Mouse (Mus musculus) NIH3T3 (cell line): ENCODE data around the gene Prr13.
A peak's percentile ranks its signal among the peaks of the same experiment; 100 is the strongest.

Experiments used
- DNase-seq: peaks from one replicate; pipeline ENCODE4 v3.0.0-alpha.2; 2012; ENCODE audit warnings: low read depth

The Prr13 gene

DNA sequence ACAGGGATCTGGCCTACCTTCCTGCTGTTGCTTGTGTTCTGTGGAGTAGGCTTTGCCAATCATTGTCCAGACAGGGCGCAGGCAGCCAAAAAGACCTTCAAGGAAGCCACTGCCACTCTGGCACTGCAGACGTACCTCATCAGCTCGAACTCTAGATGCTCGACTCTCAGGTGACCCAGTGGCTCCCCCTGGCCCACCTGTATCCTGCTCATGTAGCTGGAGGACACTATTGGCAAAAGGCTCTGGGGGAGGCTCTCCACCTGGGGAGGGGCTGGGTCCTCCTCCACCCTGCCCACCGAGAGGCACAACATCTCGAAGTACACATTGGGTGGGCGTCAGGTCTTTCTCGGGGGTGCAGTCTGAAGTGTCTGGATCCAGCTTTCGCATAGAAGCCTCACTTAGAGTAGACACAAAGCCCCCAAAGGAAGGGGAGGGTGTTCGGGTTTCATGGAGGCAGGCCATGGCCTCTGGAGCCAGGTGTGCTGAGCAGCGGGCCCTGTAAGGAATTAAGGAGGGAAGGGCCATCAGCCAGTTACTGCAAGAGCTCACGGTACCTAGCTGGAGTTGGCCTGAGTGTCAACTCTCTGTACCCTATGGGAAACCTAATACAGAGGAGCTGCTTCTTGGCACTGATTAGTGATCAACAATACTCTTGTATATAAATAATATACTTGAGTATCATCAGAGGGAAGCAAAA lies 46.4 kb downstream of the Prr13 start:
- no peak for DNase-seq

GRCm38 (mm10) chr15:102505770-102506463 lies 47.1 kb downstream of the Prr13 start:
- no peak for DNase-seq

- no peak for DNase-seq
Measured at GRCm38 (mm10) chr15:102506464-102506830, 47.6 kb downstream of the Prr13 start.

DNA sequence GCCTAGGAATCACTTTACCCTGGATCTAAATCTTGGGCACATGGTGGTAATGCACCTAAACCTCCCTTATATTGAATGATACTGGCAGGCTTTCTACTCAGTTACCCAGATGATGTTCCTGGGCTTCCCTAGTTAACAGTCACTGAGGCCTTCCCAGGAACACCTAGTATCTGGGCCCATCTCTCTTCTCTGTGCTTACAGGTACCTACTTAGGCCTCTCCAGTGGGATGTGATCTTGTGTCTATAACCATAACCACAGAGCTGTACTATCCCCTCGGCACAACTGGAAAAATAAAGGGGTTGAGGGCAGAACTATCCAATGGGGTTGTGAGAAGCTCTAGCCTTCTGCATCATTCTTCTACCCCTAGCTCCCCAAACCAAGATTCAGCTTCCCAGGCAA lies 48.0 kb downstream of the Prr13 start:
- no peak for DNase-seq

- DNase-seq: no peak
Measured at GRCm38 (mm10) chr15:102507561-102507960, 48.7 kb downstream of the Prr13 start.

- DNase-seq: no peak
Measured at GRCm38 (mm10) chr15:102508336-102508735, 49.5 kb downstream of the Prr13 start.

- DNase-seq: no peak
Measured at GRCm38 (mm10) chr15:102510110-102510509, 51.3 kb downstream of the Prr13 start.

- peak; percentile 64 for DNase-seq
Measured at GRCm38 (mm10) chr15:102510590-102511284, 51.9 kb downstream of the Prr13 start.

DNA sequence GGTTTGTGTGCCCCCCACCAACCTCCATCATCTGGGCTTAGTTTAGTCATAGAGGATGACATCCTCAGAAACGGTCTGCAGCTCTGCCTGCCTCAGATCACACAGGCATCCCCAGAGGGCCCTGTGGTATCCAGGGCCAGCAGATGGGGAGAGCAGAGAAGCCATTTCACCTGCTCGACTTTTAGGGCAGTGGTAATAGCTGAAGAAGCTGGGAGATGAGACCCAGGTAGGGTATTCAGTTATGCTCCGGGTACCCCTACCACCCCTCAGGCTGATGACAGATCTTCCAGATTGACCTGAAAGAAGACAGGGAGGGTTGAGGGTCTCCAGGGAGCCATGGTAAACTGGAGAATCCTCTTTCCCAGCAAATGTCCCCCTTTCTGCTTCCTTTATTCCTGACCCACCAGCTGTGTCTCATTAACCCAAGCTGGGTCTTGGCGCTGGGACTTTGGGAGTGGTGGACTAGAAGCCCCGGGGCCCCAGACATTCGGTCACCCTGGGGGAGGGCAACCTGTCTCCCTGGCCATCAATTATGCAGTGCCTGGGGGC lies 52.5 kb downstream of the Prr13 start:
- DNase-seq: no peak

DNA sequence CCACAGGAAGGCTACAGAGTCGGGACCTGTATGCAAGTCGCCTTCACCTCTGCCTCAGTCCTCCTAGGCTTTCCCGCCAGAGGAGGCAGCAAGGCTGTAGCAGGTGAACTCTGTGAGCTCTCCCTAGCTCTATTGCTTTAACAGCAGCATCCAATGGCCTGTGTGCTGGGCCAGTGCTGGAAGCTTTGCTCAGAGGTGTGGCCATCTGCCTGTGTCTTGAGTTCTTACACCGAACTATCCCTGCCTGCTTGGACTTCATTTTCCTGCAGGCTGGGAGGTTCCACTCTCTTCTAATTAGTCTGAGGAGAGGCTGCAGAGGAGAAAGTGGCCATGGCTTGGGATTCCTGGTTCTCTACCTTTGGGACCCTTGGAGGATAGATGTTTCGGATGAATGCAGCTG lies 53.2 kb downstream of the Prr13 start:
- DNase-seq: no peak
